Mouse (Mus musculus) G1E (cell line): ENCODE results near the gene Myh14. TPM values are rescaled to one million over a fixed set of nuclear protein-coding genes. Genes with fewer than 3 reads are reported as not detected.

Source experiments
- ATAC-seq: 2 replicates; pipeline ENCODE4 v1.8.0; 2016; ENCODE audit warnings: mild to moderate bottlenecking; ENCODE audit not compliant: insufficient number of reproducible peaks, poor library complexity, low FRiP score, severe bottlenecking; ENCODE audit errors: extremely low read depth
- DNase-seq: peaks from one replicate; pipeline ENCODE4 v3.0.0; 2012; ENCODE audit warnings: low spot score
- H3K27me3 ChIP-seq: 2 replicates; pipeline ENCODE4 v1.6.1; 2012; ENCODE audit warnings: mild to moderate bottlenecking, low read length, inconsistent platforms; ENCODE audit not compliant: insufficient read depth
- H3K36me3 ChIP-seq: replicated peaks from 2 replicates; pipeline ENCODE3; 2012; ENCODE audit warnings: mild to moderate bottlenecking, inconsistent platforms
- H3K4me1 ChIP-seq: 2 replicates; pipeline ENCODE4 v1.6.1; 2012; ENCODE audit warnings: low read depth, low read length, inconsistent platforms, mixed read lengths; ENCODE audit not compliant: insufficient read depth
- H3K4me3 ChIP-seq: 2 replicates; pipeline ENCODE4 v1.5.1; 2012; ENCODE audit warnings: low read depth, mild to moderate bottlenecking, inconsistent platforms, low read length, moderate library complexity, mixed read lengths
- H3K9me3 ChIP-seq: replicated peaks from 2 replicates; pipeline ENCODE4 v1.6.1; 2012; ENCODE audit warnings: inconsistent platforms
- CTCF ChIP-seq: IDR thresholded peaks from 2 replicates; pipeline ENCODE4 v1.5.1; 2012; ENCODE audit warnings: low read depth, low read length, inconsistent platforms, mixed read lengths
- GATA1 ChIP-seq: IDR thresholded peaks from 2 replicates; pipeline ENCODE4 v1.6.1; 2012; ENCODE audit warnings: borderline replicate concordance, low read length, inconsistent platforms, mixed read lengths
- GATA2 ChIP-seq: IDR thresholded peaks from 2 replicates; pipeline ENCODE4 v1.6.1; 2012; ENCODE audit warnings: low read depth, low read length, inconsistent platforms, borderline replicate concordance
- POLR2AphosphoS5 ChIP-seq: IDR thresholded peaks from 2 replicates; pipeline ENCODE4 v1.6.1; 2012; ENCODE audit warnings: low read depth, low read length, inconsistent platforms; ENCODE audit not compliant: insufficient replicate concordance
- TAL1 ChIP-seq: conservative IDR thresholded peaks from 2 replicates; pipeline ENCODE4 v1.6.1; 2012; ENCODE audit warnings: low read depth, low read length, inconsistent platforms, mixed read lengths
- polyA plus RNA-seq: library from polyadenylated mRNA; stranded (reverse); fragments of >175 nt; gene quantifications from 2 replicates; pipeline ENCODE4 v1.2.3, GENCODE M21; 2012
- total RNA-seq, 2 experiments: library from RNA; stranded (forward) in 1 of 2; stranded (reverse) in 1 of 2; fragments of 200-1000 nt in 1 of 2; fragments of >200 nt in 1 of 2; fragmentation: Nextera tagmentation in 1 of 2; gene quantifications; 2 replicates each; pipeline ENCODE4 v1.2.3; 2014 to 2017

The Myh14 gene
- total and polyA plus RNA-seq, 3 experiments, result not detected

DNA sequence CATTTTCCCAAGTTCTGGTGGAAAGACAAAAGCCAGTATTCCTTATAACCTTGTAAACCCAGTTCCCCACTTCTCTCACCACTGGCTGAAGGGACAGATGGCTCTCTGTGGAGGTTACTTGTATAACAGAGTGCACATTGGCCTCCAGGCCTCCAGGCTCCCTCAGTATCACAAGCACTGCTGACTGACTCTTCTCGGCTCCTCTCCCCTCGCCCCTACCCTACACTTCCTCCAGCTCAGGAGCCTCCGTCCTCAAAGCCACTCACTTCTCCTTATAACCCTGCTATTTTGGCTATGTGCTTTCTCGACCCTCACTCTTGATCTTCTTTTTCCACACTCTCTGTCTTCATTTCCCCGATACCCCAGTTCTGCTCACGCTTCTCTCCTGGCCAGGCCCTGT lies 105.2 kb downstream of the Myh14 start:
- Histone ChIP-seq H3K36me3 (no peaks in the 10 kb centered on the region), H3K27me3 (peaks cover 29% of the 10 kb centered on the region), H3K4me3 (no peak overlapping the region), H3K9me3 (no peaks in the 10 kb centered on the region), H3K4me1 (0 out of 2 replicates have a peak, but pooled peaks cover 3% of the 10 kb centered on the region)
- TF ChIP-seq CTCF (no peak), TAL1 (no peak), GATA2 (no peak)
- ATAC-seq, result no peak
- no peak for DNase-seq

GRCm38 (mm10) chr7:44564486-44564885 lies 106.2 kb downstream of the Myh14 start:
- no peak for ATAC-seq
- Histone ChIP-seq H3K9me3 (no peaks in the 10 kb centered on the region), H3K4me1 (no peaks in the 10 kb centered on the region), H3K4me3 (no peak overlapping the region), H3K27me3 (peaks cover 26% of the 10 kb centered on the region), H3K36me3 (no peaks in the 10 kb centered on the region)
- TF ChIP-seq CTCF (no peak), GATA2 (no peak), GATA1 (no peak), TAL1 (no peak), POLR2AphosphoS5 (no peak)
- no peak for DNase-seq

- no peak for ATAC-seq
- H3K9me3 ChIP-seq, result no peaks in the 10 kb centered on the region
- TF ChIP-seq POLR2AphosphoS5 (no peak), GATA1 (no peak), CTCF (no peak), GATA2 (no peak), TAL1 (no peak)
- H3K36me3 ChIP-seq, result no peaks in the 10 kb centered on the region
- H3K4me3 ChIP-seq, result no peak overlapping the region
- peaks cover 19% of the 10 kb centered on the region for H3K27me3 ChIP-seq
- no peaks in the 10 kb centered on the region for H3K4me1 ChIP-seq
- DNase-seq, result no peak
Observed at GRCm38 (mm10) chr7:44563284-44563683, 107.4 kb downstream of the Myh14 start.

DNA sequence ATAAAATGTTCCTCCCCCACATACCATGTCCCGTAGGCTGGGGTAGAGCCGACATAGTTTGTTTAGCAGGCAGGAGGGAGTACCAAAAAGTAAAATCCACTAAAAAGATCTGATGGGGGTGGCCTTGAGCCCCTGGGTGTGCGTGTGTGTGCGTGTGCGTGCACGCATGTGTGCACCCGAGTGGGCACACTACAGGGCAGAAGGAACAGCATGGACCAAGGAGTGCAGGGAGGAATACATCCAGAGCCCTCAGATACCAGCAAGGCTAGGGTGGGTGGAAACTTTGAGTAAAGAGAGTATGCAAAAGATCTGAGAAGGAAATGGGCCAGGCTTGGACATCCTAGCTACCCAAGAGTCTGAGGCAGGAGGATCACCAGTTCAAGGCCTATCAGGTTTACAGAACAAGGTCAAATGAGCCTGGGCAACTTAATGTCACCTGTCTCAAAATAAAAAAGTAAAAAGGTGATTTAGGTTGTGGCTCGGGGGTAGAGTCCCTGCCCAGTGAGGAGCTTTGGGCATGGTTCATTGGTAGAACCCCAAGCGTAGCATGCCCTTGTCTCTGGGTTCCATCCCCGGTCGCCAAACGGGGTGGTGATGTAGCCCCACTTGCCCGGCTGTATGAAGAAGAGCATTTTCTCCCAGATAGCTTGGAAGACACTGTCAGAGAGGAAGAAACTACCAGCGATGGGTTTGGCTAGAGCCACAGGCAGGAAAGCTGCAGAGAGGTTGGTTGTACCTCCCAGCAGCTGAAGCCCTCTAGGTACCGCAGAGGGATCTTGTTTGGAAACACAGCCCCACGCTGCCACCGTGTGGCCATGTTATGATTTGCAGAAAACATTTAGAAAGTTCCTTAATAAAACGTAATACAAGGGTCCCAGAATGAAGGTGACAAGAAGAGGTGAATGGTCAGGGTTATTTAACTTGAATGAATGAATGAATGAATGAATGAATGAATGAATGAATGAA lies 109.9 kb downstream of the Myh14 start:
- Histone ChIP-seq H3K4me3 (no peak overlapping the region), H3K9me3 (no peaks in the 10 kb centered on the region), H3K36me3 (no peaks in the 10 kb centered on the region), H3K4me1 (0 out of 2 replicates have a peak, but pooled peaks cover 2% of the 10 kb centered on the region), H3K27me3 (peaks cover 19% of the 10 kb centered on the region)
- ATAC-seq (no peak), DNase-seq (peak; percentile 66)
- peak; percentile 44; the same call in 1 of the 2 replicates for TF ChIP-seq CTCF
- TF ChIP-seq GATA1, result no peak
- TF ChIP-seq TAL1, result no peak

- DNase-seq (no peak), ATAC-seq (no peak)
- Histone ChIP-seq H3K4me1 (peaks cover 11% of the 10 kb centered on the region), H3K4me3 (no peak overlapping the region), H3K9me3 (no peaks in the 10 kb centered on the region), H3K36me3 (peaks cover 3% of the 10 kb centered on the region), H3K27me3 (peaks cover 3% of the 10 kb centered on the region; the same call in 1 of the 2 replicates)
- TF ChIP-seq POLR2AphosphoS5, result no peak
Observed at GRCm38 (mm10) chr7:44557629-44558028, 113.0 kb downstream of the Myh14 start.

Other genes with a start within 250 kb of the Myh14 start
Only the 20 nearest of the 23 such genes appear.
- gene Aspdh, start 205.5 kb downstream of the Myh14 start, total RNA-seq (2014; fragmentation: Nextera tagmentation), result not detected in 2 replicates
- not detected in 2 replicates for gene Aspdh, start 205.5 kb downstream of the Myh14 start, total RNA-seq (2017)
- gene Aspdh, start 205.5 kb downstream of the Myh14 start, polyA plus RNA-seq, result not detected in 2 replicates
- 48.5 and 55.0 TPM in 2 replicates for gene Josd2, start 202.9 kb downstream of the Myh14 start, total RNA-seq (2014; fragmentation: Nextera tagmentation)
- gene Josd2, start 202.9 kb downstream of the Myh14 start, total RNA-seq (2017), result 22.1 and 27.2 TPM in 2 replicates
- 162 and 230 TPM in 2 replicates for gene Josd2, start 202.9 kb downstream of the Myh14 start, polyA plus RNA-seq
- gene Emc10, start 174.3 kb downstream of the Myh14 start, total RNA-seq (2014; fragmentation: Nextera tagmentation), result 33.3 and 33.7 TPM in 2 replicates
- 18.5 and 19.0 TPM in 2 replicates for gene Emc10, start 174.3 kb downstream of the Myh14 start, total RNA-seq (2017)
- 147 and 166 TPM in 2 replicates for gene Emc10, start 174.3 kb downstream of the Myh14 start, polyA plus RNA-seq
- 6.8 and 12.7 TPM in 2 replicates for gene Fam71e1, start 174.3 kb downstream of the Myh14 start, total RNA-seq (2014; fragmentation: Nextera tagmentation)
- gene Fam71e1, start 174.3 kb downstream of the Myh14 start, total RNA-seq (2017), result 1.3 and 5.5 TPM in 2 replicates
- 6.9 and 7.4 TPM in 2 replicates for gene Fam71e1, start 174.3 kb downstream of the Myh14 start, polyA plus RNA-seq
- not detected in 2 replicates for gene Mybpc2, start 146.2 kb downstream of the Myh14 start, total RNA-seq (2014; fragmentation: Nextera tagmentation)
- 0.05 TPM in 1 of 2 replicates, not detected in the other for gene Mybpc2, start 146.2 kb downstream of the Myh14 start, total RNA-seq (2017)
- not detected in 2 replicates for gene Mybpc2, start 146.2 kb downstream of the Myh14 start, polyA plus RNA-seq
- not detected in 2 replicates for gene Spib, start 138.8 kb downstream of the Myh14 start, total RNA-seq (2014; fragmentation: Nextera tagmentation)
- gene Spib, start 138.8 kb downstream of the Myh14 start, total RNA-seq (2017), result not detected in 2 replicates
- not detected in 2 replicates for gene Spib, start 138.8 kb downstream of the Myh14 start, polyA plus RNA-seq
- gene Pold1, start 122.0 kb downstream of the Myh14 start, total RNA-seq (2014; fragmentation: Nextera tagmentation), result 70.1 and 106 TPM in 2 replicates
- 54.6 and 72.4 TPM in 2 replicates for gene Pold1, start 122.0 kb downstream of the Myh14 start, total RNA-seq (2017)
- gene Pold1, start 122.0 kb downstream of the Myh14 start, polyA plus RNA-seq, result 252 and 268 TPM in 2 replicates
- gene Nr1h2, start 116.9 kb downstream of the Myh14 start, total RNA-seq (2014; fragmentation: Nextera tagmentation), result 98.5 and 107 TPM in 2 replicates
- gene Nr1h2, start 116.9 kb downstream of the Myh14 start, total RNA-seq (2017), result 34.0 and 39.0 TPM in 2 replicates
- 223 and 232 TPM in 2 replicates for gene Nr1h2, start 116.9 kb downstream of the Myh14 start, polyA plus RNA-seq
- gene Napsa, start 98.5 kb downstream of the Myh14 start, total RNA-seq (2014; fragmentation: Nextera tagmentation), result 1.3 and 2.7 TPM in 2 replicates
- gene Napsa, start 98.5 kb downstream of the Myh14 start, total RNA-seq (2017), result 0.16 and 0.70 TPM in 2 replicates
- gene Napsa, start 98.5 kb downstream of the Myh14 start, polyA plus RNA-seq, result 0.10 and 0.35 TPM in 2 replicates
- 0.53 TPM in 1 of 2 replicates, not detected in the other for gene Kcnc3, start 80.2 kb downstream of the Myh14 start, total RNA-seq (2014; fragmentation: Nextera tagmentation)
- gene Kcnc3, start 80.2 kb downstream of the Myh14 start, total RNA-seq (2017), result 0.05 TPM in 1 of 2 replicates, not detected in the other
- not detected in 2 replicates for gene Kcnc3, start 80.2 kb downstream of the Myh14 start, polyA plus RNA-seq
- not detected in 2 replicates for gene Izumo2, start 37.9 kb upstream of the Myh14 start, total RNA-seq (2014; fragmentation: Nextera tagmentation)
- not detected in 2 replicates for gene Izumo2, start 37.9 kb upstream of the Myh14 start, total RNA-seq (2017)
- gene Izumo2, start 37.9 kb upstream of the Myh14 start, polyA plus RNA-seq, result not detected in 2 replicates
- gene Vrk3, start 77.6 kb upstream of the Myh14 start, total RNA-seq (2014; fragmentation: Nextera tagmentation), result 44.9 and 48.7 TPM in 2 replicates
- 48.8 and 49.0 TPM in 2 replicates for gene Vrk3, start 77.6 kb upstream of the Myh14 start, total RNA-seq (2017)
- 72.0 and 82.5 TPM in 2 replicates for gene Vrk3, start 77.6 kb upstream of the Myh14 start, polyA plus RNA-seq
- 3.9 and 4.1 TPM in 2 replicates for gene Zfp473, start 80.2 kb upstream of the Myh14 start, total RNA-seq (2014; fragmentation: Nextera tagmentation)
- 4.0 and 4.5 TPM in 2 replicates for gene Zfp473, start 80.2 kb upstream of the Myh14 start, total RNA-seq (2017)
- gene Zfp473, start 80.2 kb upstream of the Myh14 start, polyA plus RNA-seq, result 0.14 and 0.33 TPM in 2 replicates
- 96.5 and 160 TPM in 2 replicates for gene Nup62, start 145.2 kb upstream of the Myh14 start, total RNA-seq (2014; fragmentation: Nextera tagmentation)
- 94.9 and 102 TPM in 2 replicates for gene Nup62, start 145.2 kb upstream of the Myh14 start, total RNA-seq (2017)
- 85.4 and 157 TPM in 2 replicates for gene Nup62, start 145.2 kb upstream of the Myh14 start, polyA plus RNA-seq
- gene Il4i1, start 145.5 kb upstream of the Myh14 start, total RNA-seq (2014; fragmentation: Nextera tagmentation), result 4.2 and 14.4 TPM in 2 replicates
- 1.3 and 2.4 TPM in 2 replicates for gene Il4i1, start 145.5 kb upstream of the Myh14 start, total RNA-seq (2017)
- 3.1 and 3.2 TPM in 2 replicates for gene Il4i1, start 145.5 kb upstream of the Myh14 start, polyA plus RNA-seq
- 37.7 and 58.5 TPM in 2 replicates for gene Atf5, start 145.8 kb upstream of the Myh14 start, total RNA-seq (2014; fragmentation: Nextera tagmentation)
- gene Atf5, start 145.8 kb upstream of the Myh14 start, total RNA-seq (2017), result 5.2 and 8.6 TPM in 2 replicates
- gene Atf5, start 145.8 kb upstream of the Myh14 start, polyA plus RNA-seq, result 282 and 396 TPM in 2 replicates
- 13.3 and 14.4 TPM in 2 replicates for gene Akt1s1, start 178.1 kb upstream of the Myh14 start, total RNA-seq (2014; fragmentation: Nextera tagmentation)
- 23.7 and 32.5 TPM in 2 replicates for gene Akt1s1, start 178.1 kb upstream of the Myh14 start, total RNA-seq (2017)
- gene Akt1s1, start 178.1 kb upstream of the Myh14 start, polyA plus RNA-seq, result 290 and 566 TPM in 2 replicates
- gene Tbc1d17, start 178.2 kb upstream of the Myh14 start, total RNA-seq (2014; fragmentation: Nextera tagmentation), result 32.3 and 33.5 TPM in 2 replicates
- 25.7 and 33.5 TPM in 2 replicates for gene Tbc1d17, start 178.2 kb upstream of the Myh14 start, total RNA-seq (2017)
- gene Tbc1d17, start 178.2 kb upstream of the Myh14 start, polyA plus RNA-seq, result 65.4 and 75.7 TPM in 2 replicates
- 20.5 and 35.8 TPM in 2 replicates for gene Pnkp, start 186.3 kb upstream of the Myh14 start, total RNA-seq (2014; fragmentation: Nextera tagmentation)
- 28.2 and 36.2 TPM in 2 replicates for gene Pnkp, start 186.3 kb upstream of the Myh14 start, total RNA-seq (2017)
- gene Pnkp, start 186.3 kb upstream of the Myh14 start, polyA plus RNA-seq, result 33.0 and 35.9 TPM in 2 replicates
- 65.9 and 75.4 TPM in 2 replicates for gene Ptov1, start 198.9 kb upstream of the Myh14 start, total RNA-seq (2014; fragmentation: Nextera tagmentation)
- 27.2 and 33.2 TPM in 2 replicates for gene Ptov1, start 198.9 kb upstream of the Myh14 start, total RNA-seq (2017)
- gene Ptov1, start 198.9 kb upstream of the Myh14 start, polyA plus RNA-seq, result 145 and 150 TPM in 2 replicates